Mouse (Mus musculus) embryo, embryonic 11.5 days (tissue): ENCODE measurements at regions not wholly inside any gene's neighbourhood (a gene's known extent, or its start where the extent isn't known, plus 50 kb on each side); places are given as distances from the start of the nearest gene placed in this dataset.

Experiments
- DNase-seq: peaks from one replicate; pipeline ENCODE4 v3.0.0-alpha.2; 2012; ENCODE audit warnings: low read depth, low spot score

DNA sequence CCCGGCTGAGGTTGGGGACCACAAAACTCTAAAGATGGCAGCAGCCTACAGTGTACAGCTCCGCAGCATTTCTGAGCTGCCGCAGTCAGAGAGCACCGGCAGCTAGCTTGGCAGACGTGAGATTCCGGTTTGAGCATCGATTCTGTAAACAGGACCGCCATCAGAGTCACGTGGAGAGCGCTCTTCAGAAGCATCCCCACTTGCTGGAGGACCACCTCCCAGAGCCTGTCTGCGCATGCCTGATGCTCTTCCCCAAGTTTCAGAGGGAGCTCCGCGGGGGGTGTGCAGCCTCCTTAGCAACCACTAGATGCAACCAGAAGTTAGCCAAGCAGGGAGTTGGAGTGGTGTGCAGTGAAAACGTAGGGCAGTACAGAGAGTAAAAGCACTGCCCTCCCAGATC is 52.7 kb upstream of the Daam1 start:
- DNase-seq, result no peak

DNA sequence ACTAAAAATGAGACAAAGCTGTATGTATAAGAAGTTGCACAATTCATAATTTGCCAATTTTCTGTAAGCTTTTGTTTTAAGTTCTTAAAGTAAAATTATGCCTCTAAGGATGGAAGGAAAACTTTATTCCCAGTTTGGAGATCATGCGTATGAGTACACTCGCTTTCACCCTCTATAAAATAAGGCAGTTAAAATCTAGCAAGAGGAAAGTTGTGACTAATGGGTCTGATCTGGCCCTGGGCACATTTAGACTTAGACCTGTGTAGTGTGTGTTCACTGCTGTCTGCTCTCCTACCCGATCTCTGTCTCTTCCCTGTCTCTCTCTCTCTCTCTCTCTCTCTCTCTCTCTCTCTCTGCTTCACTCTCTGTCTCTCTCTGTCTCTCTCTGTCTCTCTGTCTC is 51.9 kb upstream of the Daam1 start:
- DNase-seq, result no peak

DNA sequence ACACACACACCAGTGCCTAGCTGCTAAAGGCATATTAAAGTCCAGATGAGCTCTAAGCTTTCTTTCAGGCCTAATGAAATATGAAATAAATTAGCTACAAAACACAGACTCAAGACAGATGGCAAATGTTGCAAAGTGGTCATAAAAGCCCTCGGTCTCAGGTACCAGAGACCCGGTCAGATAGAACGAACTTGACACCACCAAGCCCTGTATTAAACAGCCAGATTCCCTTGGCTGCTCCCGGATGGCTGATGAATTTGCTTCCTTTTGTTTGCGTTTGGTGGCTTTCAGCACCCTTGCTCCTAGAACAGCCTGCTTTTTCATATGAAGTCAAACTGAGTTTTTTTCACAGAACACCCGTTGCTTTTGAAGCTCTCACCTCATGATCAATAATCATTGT is 51.5 kb upstream of the Daam1 start:
- no peak for DNase-seq
